8 mouse cellular contexts compared by ENCODE assay signal in the genomic region with DNA sequence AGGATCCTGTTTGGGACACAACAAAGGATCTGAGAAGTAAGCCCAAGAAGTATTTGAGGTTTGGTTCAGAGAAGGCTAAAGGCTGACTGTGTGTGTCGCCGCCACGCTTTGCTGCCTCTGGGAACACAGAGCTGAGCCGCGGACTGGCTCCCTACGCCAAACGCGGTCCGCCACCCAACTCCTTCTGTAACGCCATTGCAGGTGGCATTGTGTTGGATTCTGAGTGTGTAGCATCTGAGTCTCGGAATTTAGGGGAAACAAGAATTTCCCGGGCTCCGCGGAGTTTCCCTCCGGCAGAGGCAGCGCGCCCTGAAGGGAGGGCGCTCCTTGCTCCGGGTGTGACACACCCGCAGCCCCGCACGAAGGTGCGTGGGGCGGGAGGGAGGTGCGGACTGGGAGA. TPM values are rescaled to one million over a fixed set of nuclear protein-coding genes. Genes with fewer than 3 reads are reported as not detected.
DNase-seq lines count a peak whose midpoint lies in the region; ATAC-seq and TF ChIP-seq lines count a peak whose summit lies in the region.

No protein-coding gene starts in this region.

- H3K36me3 ChIP-seq in heart, embryonic 12.5 days: no peaks in the 10 kb centered on the region
- no peaks in the 10 kb centered on the region for H3K36me3 ChIP-seq in forebrain, postnatal 0 days (ENCODE audit: insufficient read depth)
- H3K36me3 ChIP-seq in liver, embryonic 13.5 days: no peaks in the 10 kb centered on the region

- no peak for ATAC-seq in heart, embryonic 12.5 days (ENCODE audit: insufficient number of reproducible peaks, low FRiP score)
- peak; percentile 8 for ATAC-seq in forebrain, postnatal 0 days
- ATAC-seq in liver, embryonic 13.5 days (ENCODE audit: low read depth): no peak

- peaks cover 11% of the 10 kb centered on the region for H3K27me3 ChIP-seq in heart, embryonic 12.5 days (replicated peaks)
- H3K27me3 ChIP-seq in forebrain, postnatal 0 days (ENCODE audit: insufficient read depth, low read length): peaks cover 3% of the 10 kb centered on the region; the same call in 1 of the 2 replicates
- peaks cover 71% of the 10 kb centered on the region for H3K27me3 ChIP-seq in liver, embryonic 13.5 days

- peak overlapping the region; percentile 77 for H3K9ac ChIP-seq in heart, embryonic 12.5 days
- peak overlapping the region; percentile 69 for H3K9ac ChIP-seq in forebrain, postnatal 0 days
- peak overlapping the region; percentile 26; the same call in 1 of the 2 replicates for H3K9ac ChIP-seq in liver, embryonic 13.5 days

- peaks cover 19% of the 10 kb centered on the region for H3K4me1 ChIP-seq in heart, embryonic 12.5 days (replicated peaks)
- no peaks in the 10 kb centered on the region; the same call in 1 of the 2 replicates for H3K4me1 ChIP-seq in bone marrow, adult 2 months (ENCODE audit: control insufficient read depth, insufficient read depth, low read length)
- no peaks in the 10 kb centered on the region for H3K4me1 ChIP-seq in forebrain, postnatal 0 days (ENCODE audit: insufficient read depth)
- H3K4me1 ChIP-seq in liver, embryonic 13.5 days (replicated peaks): peaks cover 12% of the 10 kb centered on the region

- H3K4me2 ChIP-seq in heart, embryonic 12.5 days: peak overlapping the region; percentile 96
- H3K4me2 ChIP-seq in forebrain, postnatal 0 days (ENCODE audit: low read depth): peak overlapping the region; percentile 95
- H3K4me2 ChIP-seq in liver, embryonic 13.5 days: peak overlapping the region; percentile 71

- intact Hi-C loops in heart, postnatal 10 days (cut with DNase I): loop anchor here (5.0 to 10.0 kb wide), 8 partner anchors 260 to 1648 kb away; a partner anchor contains a TSS

- H3K4me3 ChIP-seq in heart, embryonic 12.5 days: peak overlapping the region; percentile 70
- peak overlapping the region; percentile 0 for H3K4me3 ChIP-seq in bone marrow, adult 2 months (replicated peaks; ENCODE audit: control insufficient read depth, low read depth, low read length)
- peak overlapping the region; percentile 63 for H3K4me3 ChIP-seq in forebrain, postnatal 0 days (ENCODE audit: low read depth, low read length)
- H3K4me3 ChIP-seq in liver, embryonic 13.5 days (replicated peaks): peak overlapping the region; percentile 57

- TF ChIP-seq POLR2A in bone marrow, adult 2 months (IDR thresholded peaks at IDR 0.05; ENCODE audit: borderline replicate concordance, control insufficient read depth, low read depth, low read length): no peak

- DNase-seq in heart, postnatal 10 days: no peak
- DNase-seq in forebrain, postnatal 0 days: no peak
- DNase-seq in liver, embryonic 13.5 days: no peak
- DNase-seq in left cerebral cortex, adult 11 months (ENCODE audit: low spot score): no peak
- DNase-seq in Muller cell, postnatal 12 days (ENCODE audit: inconsistent ontology term): no peak
- DNase-seq in frontal cortex, postnatal 25 days (ENCODE audit: low spot score in 2 of 2): no peak

- TF ChIP-seq CTCF in bone marrow, adult 2 months (IDR thresholded peaks at IDR 0.05; ENCODE audit: control insufficient read depth, insufficient read depth, low read length): no peak
- no peak for TF ChIP-seq CTCF in forebrain, postnatal 0 days (IDR thresholded peaks at IDR 0.05; ENCODE audit: low read depth)

- no peak overlapping the region for H3K27ac ChIP-seq in heart, embryonic 12.5 days (ENCODE audit: poor library complexity, severe bottlenecking)
- H3K27ac ChIP-seq in bone marrow, adult 2 months (ENCODE audit: control insufficient read depth, insufficient read depth, low read depth, low read length, poor library complexity): no peak overlapping the region; the same call in 1 of the 2 replicates
- peak overlapping the region; percentile 78 for H3K27ac ChIP-seq in forebrain, postnatal 0 days (ENCODE audit: low read depth, low read length)
- no peak overlapping the region for H3K27ac ChIP-seq in liver, embryonic 13.5 days

- WGBS in heart, embryonic 12.5 days: under 1% methylated on average over 23 of the region's 25 CpGs
- 1% methylated on average over 25 of the region's 25 CpGs for WGBS in bone marrow, adult 2 months
- under 1% methylated on average over 25 of the region's 25 CpGs for WGBS in forebrain, postnatal 0 days
- WGBS in liver, embryonic 13.5 days (ENCODE audit: insufficient replicate concordance): 0% methylated on average over 25 of the region's 25 CpGs

- H3K9me3 ChIP-seq in heart, embryonic 12.5 days (replicated peaks): no peaks in the 10 kb centered on the region
- no peaks in the 10 kb centered on the region for H3K9me3 ChIP-seq in forebrain, postnatal 0 days (ENCODE audit: low read length)
- no peaks in the 10 kb centered on the region for H3K9me3 ChIP-seq in liver, embryonic 13.5 days (replicated peaks)

RNA-seq across cellular contexts. Expression of a gene that starts 0.3 kb away (rescaled TPM):
- 6.0 and 6.2 TPM in 2 replicates for polyA plus RNA-seq in heart, embryonic 12.5 days (2016; fragmentation: Nextera tagmentation; extraction: Ambion mirVana)
- 10 to 100 TPM; 64.3 to 76.0 TPM for total RNA-seq in heart, postnatal 10 days (2021)
- 2.1 and 3.2 TPM in 2 replicates for polyA plus RNA-seq in bone marrow, adult 2 months (2011; ENCODE audit: insufficient read depth, insufficient read length, low replicate concordance, missing spikeins)
- total RNA-seq in forebrain, postnatal 0 days (2014; rRNA removed): 63.2 and 120 TPM in 2 replicates
- polyA plus RNA-seq in forebrain, postnatal 0 days (2015; fragmentation: Nextera tagmentation; extraction: Ambion mirVana): 16.1 and 31.6 TPM in 2 replicates
- polyA plus RNA-seq in liver, embryonic 13.5 days (2015; fragmentation: Nextera tagmentation; extraction: Ambion mirVana): 0.76 and 1.3 TPM in 2 replicates

Comparison
In these comparisons a context has a peak if more than half of its experiments do, and no peak if none do; other contexts are left out.
1. H3K4me3 ChIP-seq: peak in every context shown above with its lines; median percentile 70 in heart, embryonic 12.5 days; 63 in forebrain, postnatal 0 days; 57 in liver, embryonic 13.5 days; 0 in bone marrow, adult 2 months.
2. H3K9ac ChIP-seq: peak in every context shown above with its lines; median percentile 77 in heart, embryonic 12.5 days; 69 in forebrain, postnatal 0 days; 26 in liver, embryonic 13.5 days.